Mouse (Mus musculus): ENCODE data around the gene Slc25a39.
A peak's percentile ranks its signal among the peaks of the same experiment; 100 is the strongest.
"Not testable (repeated sequence)": the region's sequence is repeated elsewhere in the genome, so short reads cannot be mapped to it uniquely, and the experiment has no call there.

Gene Slc25a39

GRCm38 (mm10) chr11:102394421-102395124 lies 13.2 kb downstream of the Slc25a39 start:
- DNase-seq (ENCODE audit: low spot score) = no peak

GRCm38 (mm10) chr11:102393719-102394420 lies 13.9 kb downstream of the Slc25a39 start:
- DNase-seq (ENCODE audit: low spot score) = peak; percentile 54

DNA sequence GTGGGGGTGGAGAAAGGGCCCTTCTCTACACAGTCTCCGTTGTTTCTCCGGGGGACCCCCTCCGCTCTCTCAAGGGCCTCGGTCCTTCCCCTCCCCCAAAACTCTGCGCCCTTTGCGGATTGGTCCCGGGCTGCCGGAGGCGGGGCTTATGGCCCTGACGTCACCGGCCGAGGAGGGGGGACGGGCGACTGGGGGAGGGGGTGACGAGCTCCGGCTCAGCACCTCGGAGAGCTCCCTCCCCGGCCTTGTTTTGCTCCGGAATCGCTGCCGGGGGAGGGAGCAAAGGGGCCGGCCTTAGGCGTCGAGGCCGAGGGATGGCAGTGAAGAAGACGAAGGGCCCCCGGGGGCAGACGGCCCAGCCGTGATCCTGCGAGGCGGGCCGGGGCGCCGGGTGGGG lies 14.5 kb downstream of the Slc25a39 start, which contains the start of gene Rundc3a:
Gene Rundc3a (plus strand): TSS at position 166 of the 397 bp plus-strand sequence.
- DNase-seq (ENCODE audit: low spot score) = peak; percentile 94

DNA sequence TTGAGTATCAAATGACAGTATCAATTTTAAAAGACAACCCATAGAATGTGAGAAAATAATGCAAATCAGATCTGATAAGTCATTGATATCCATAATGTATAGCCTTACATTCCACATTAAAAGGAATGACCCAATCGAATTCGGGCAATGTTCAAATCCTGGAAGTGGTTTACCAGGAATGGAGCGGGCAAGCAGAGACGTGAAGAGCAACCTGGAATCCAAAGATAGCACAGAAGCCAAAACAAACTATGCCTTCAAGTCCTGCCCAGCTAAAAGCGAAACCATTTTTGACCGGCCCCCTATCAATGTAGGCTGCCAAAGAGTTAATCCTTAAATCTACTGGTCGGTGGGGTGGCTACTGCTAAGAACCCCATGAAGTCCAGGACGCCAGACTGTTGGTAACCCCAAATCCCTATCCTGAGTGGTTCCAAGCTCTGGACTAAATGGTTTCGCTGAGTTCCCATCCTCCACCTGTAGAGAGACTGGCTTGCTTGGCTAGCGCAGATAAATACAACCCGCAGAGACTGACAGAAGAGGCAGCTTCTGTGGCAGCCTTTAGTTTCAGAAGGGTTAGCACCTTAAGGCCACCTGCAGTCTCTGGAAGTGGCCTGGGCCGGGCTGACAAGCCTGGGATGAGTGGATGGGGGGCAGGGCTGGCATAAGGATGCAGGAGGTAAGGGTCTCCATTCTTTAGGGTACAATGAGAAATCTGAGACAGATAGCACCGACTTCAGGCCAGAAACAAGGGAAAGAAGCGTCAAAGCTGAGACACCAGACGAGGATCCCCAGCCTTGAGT lies 15.1 kb downstream of the Slc25a39 start:
- DNase-seq (ENCODE audit: low spot score) = no peak

- not testable (repeated sequence) for DNase-seq (ENCODE audit: low spot score)
Observed at GRCm38 (mm10) chr11:102389436-102389835, 18.3 kb downstream of the Slc25a39 start.

- no peak for DNase-seq (ENCODE audit: low spot score)
Observed at GRCm38 (mm10) chr11:102386121-102386520, 21.6 kb downstream of the Slc25a39 start.

DNA sequence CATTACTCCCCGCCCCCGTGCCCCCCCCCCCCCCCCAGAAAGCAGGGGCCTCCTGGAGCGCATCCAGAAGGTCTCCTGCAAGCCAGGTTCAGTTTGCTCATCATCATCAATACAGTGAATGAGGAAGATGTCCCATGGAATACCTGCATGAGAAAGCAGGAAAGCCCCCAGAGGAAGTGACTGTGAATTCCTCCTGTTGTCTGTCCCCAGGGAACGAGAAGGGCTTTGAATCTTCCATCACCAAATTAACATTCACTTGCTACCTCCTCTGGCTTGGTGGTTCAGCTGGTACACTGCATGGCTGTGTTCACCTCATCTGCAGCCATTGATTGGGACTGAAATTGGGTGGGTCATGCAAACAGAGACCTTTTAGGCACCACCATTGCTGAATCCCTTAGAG lies 22.7 kb downstream of the Slc25a39 start:
- no peak for DNase-seq (ENCODE audit: low spot score)

DNA sequence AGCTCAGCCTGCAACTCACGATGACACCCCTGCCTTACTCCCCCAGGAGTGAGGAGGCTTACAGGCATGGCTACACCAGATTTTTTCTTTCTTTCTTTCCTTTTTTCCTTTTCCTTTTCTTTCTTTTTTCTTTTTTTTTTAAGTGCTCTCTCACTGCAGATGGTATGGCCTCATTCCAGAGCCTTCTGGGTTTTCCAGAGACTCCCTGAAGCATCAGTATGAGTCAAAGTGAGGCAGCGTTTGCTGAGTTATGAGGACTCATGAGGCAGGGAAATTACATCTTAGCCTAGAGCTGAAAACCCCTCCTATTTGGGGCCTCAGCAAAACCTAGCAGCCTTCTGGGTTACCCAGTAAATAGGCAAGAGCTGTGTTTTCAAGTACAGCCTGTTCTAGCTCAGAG lies 23.3 kb downstream of the Slc25a39 start:
- peak; percentile 43 for DNase-seq (ENCODE audit: low spot score)

DNA sequence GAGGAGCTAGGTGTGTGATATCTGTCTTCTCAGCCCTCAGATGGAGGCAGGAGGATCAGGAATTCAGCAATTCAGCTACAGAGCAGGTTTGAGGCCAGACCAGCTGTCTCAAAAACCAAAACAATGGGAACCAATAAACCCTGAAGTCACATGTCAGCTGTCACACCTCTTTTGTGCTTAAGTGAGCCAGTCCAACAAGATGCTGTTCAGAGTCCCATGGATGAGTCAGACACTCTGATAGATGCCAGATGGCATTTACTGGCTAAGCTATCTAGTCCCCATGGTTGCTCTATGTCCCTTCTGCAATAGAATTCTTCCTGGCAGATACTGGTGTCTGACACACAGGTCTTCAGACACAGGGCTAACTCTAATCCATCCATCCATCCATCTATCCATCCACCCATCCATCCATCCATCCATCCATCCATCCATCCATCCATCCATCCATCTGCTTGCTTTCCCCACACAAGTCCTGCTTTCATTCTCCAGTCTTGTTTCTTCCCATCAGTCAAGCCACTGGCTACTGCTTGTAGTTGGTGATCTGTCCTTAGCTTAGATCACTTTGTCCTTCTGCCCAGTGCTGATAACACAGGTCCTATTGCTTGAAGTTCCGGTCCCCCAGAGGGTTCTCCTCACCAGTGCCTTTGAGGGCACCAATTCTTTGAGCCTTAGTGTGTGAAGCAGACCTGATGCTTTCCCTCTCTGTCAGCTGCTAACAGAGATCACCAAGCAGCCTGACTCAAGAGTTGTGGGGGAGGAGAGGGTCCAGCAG lies 24.2 kb downstream of the Slc25a39 start:
- DNase-seq (ENCODE audit: low spot score) = peak; percentile 6

- DNase-seq (ENCODE audit: low spot score) = no peak
Observed at GRCm38 (mm10) chr11:102382794-102383193, 25.0 kb downstream of the Slc25a39 start.

DNA sequence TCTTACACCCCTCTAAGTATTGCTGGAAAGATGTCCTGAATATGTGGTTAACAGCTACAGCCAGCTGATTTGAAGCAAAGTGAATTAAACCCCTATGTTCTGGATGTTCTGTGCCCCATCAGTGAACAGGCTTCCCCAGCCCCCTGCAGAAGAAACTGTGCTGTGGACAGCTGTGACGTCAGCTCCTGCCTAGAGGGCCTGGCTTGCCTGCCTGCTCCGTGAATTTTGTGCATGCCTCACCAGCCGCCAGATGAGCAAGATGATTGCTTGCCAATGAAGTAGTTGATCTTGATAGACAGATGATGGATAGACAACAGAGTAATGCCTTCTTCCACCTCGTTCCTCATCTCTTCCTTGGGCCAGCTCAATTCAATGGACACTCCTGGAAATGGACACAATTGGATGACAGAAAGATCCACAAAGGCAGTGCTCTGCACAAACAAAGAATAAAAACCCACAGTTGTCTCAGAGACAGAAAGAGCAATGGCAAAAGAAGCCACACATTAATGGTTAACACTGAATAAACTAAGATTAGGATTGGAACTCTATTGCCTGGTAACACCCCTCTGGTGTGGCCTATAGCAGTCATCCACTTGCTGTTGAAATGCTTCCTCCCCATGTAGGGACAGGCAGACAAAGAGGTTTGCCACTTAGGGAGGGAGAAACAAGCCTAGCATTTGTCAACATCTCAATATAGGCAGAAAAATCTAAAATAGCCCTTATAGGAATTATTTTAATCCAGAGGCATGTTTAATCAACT lies 26.2 kb downstream of the Slc25a39 start:
- no peak for DNase-seq (ENCODE audit: low spot score)

DNA sequence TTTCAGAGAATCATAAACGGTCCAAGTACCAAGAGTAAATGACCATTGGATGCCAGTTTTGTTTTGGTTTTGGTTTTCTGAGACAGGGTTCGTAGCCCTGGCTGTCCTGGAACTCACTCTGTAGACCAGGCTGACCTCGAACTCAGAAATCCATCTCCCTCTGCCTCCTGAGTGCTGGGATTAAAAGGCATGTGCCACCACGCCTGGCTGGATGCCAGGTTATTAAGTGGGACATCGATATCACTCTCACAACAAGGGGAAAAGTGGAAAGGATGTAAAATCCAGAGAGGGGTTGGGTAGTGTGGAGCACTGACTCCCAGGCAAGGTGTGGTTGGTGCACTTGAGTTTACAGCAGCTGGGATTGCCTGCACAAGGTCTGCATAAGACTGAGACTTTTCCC lies 27.7 kb downstream of the Slc25a39 start:
- no peak for DNase-seq (ENCODE audit: low spot score)

DNA sequence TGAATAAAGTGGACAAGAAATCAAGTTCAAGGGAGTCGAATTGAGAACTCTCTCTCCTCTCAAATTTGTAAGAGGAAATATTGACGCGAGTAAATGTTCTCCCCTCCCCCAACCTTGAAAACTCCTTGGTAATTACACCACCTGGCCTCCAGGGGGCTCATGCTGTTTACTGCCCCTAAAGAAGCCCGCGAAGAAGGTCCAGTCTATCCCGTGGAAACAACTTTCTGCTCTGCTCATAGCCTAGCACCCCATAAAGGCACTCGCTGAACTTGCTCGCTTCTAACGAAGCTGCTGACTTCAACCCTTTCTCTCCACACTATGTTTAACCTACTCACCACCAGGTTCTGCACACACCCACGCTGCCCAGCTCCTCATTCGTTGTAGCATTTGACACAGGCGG lies 30.6 kb downstream of the Slc25a39 start:
- DNase-seq (ENCODE audit: low spot score) = no peak

DNA sequence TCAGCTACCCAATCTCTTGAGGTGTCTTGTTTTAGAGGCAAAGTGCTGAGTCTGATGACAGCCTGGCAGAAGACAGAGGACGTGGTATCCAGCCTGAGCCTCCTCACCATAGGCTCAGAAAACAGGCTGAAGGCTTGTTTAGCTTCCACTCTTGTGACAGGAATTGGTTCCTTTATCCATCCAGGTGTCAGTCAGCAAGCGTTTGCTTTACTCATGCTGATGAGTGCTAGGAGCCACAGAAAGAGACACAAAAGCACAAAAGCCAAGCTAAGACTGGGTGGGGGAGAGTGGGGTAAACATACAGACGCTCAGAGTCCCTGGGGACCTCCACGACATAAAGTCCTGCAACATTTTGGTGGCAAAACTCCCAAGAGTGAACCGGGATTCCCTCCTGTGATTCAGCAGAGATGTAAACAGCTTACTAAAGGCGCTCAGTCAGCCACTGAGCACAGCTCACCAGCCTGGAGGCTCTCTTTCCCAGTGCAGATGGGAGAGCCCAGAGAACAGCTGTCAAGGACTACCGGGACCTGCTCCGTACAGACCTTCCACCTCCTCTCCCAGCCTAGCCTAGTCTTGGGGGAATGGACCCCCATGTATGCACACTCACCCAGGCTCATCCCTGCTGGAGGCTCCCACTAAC lies 31.4 kb downstream of the Slc25a39 start:
- DNase-seq (ENCODE audit: low spot score) = no peak

DNA sequence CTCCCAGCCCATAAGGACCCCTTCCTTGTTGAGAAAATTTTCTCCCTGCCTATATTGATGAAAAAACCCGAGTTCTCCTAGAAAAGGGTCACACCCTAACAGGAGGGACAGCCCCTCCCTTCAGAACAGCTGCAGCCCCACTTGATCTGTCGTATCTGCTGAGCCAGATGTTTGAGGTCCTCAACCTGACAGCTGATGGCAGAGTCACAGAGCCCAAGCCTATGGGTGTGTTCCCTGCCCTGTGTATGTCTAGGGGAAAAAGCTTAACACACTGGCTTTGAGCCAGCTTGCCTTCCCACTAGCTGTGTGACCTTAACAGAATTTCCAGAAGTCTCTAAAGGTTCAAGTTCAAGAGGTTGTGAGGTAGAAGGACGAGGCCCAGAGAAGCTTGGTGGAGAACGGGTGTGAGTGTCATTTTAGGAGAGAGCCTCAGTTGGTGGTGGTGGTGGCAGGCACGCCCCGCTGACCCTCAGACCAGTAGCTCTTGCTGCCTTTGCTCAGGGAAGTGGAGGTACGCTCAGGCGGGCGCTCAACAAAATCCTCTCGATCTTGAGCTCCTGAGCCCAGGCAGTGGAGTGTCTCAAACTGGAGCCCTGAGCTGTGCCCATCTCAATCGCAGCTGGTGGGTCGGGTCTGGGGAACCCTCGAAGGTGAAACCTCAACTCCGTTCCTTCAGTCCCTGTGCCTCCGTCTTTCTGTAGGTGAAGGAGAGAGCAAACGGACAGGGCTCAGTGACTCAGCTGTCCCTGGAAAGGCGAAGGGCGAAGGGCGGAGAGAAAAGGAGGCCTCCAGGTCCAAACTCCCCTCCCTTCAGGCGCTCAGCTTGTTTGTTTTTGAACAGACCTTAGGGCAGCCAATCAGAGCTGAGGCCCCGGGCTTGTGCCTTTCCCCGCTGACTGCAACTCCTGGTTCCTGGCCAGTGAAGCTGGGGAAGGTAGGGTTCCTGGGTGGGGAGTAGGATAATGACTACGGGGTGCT lies 32.3 kb downstream of the Slc25a39 start:
- no peak for DNase-seq (ENCODE audit: low spot score)

DNA sequence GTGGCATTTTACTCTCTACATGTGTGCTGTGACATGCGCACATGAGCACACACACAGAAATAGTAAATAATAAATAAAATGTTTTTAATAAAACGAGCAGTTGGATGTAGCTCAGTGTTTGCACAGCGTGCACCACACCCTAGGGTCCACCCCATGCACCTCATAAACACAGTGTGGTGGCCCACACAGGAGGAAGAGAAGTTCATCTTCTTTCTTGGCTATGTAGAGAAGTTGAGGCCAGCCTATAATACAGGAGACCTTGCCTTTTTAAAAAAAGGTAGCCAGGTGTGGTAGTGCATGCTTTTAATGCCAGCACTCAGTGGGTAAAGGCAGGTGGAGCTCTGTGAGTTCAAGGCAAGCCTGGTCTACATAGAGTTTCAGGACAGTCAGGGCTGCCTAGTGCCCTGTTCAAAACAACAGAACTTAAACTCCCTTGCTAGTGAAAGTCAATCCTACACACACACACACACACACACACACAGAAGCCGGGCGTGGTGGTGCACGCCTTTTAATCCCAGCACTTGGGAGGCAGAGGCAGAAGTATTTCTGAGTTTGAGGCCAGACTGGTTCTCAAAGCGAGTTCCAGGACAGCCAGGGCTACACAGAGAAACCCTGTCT lies 33.5 kb downstream of the Slc25a39 start:
- no peak for DNase-seq (ENCODE audit: low spot score)

DNA sequence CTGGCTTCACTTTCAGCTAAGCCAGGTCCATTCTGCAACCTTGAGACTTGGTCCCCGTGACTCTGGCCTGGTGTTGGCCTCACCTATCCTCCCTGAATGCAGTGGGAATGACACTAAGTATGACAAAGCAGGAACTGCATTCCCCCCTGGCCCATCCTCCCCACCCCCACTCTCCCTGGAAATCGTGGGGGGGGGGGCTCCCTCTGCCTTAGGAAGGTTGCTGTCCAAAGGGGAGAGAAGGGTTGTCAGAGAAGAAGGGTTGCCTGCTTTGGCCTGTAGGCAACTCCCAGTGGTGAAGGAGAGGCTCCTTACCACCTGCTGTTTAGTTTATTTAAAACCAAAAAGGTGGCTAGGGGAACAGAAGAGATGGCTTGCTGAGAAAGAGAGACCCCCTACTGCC lies 34.1 kb downstream of the Slc25a39 start:
- DNase-seq (ENCODE audit: low spot score) = no peak

GRCm38 (mm10) chr11:102372936-102373335 lies 34.8 kb downstream of the Slc25a39 start:
- no peak for DNase-seq (ENCODE audit: low spot score)
